Mouse (Mus musculus) embryonic facial prominence, embryonic 15.5 days (tissue): ENCODE results near the gene Ppp2r5c. TPM values are rescaled to one million over a fixed set of nuclear protein-coding genes. Genes with fewer than 3 reads are reported as not detected.

Source experiments
- ATAC-seq: fragments of 200-750 bp; cut with Nextera tagmentation; 2 replicates; pipeline ENCODE4 v1.8.0; 2017; ENCODE audit warnings: low read depth, moderate TSS enrichment; ENCODE audit not compliant: insufficient number of reproducible peaks, low FRiP score, low TSS enrichment
- H3K27ac ChIP-seq: fragments of 300-500 bp; sonication (generic); replicated peaks from 2 replicates; pipeline ENCODE4 v1.5.1; 2015; ENCODE audit warnings: mild to moderate bottlenecking, inconsistent platforms
- H3K27me3 ChIP-seq: fragments of 300-500 bp; sonication (generic); 2 replicates; pipeline ENCODE4 v1.6.1; 2015; ENCODE audit warnings: inconsistent platforms
- H3K36me3 ChIP-seq: fragments of 300-500 bp; sonication (generic); 2 replicates; pipeline ENCODE4 v1.6.1; 2015; ENCODE audit warnings: mild to moderate bottlenecking, inconsistent platforms
- H3K4me1 ChIP-seq: fragments of 300-500 bp; sonication (generic); 2 replicates; pipeline ENCODE4 v1.6.1; 2015; ENCODE audit warnings: inconsistent platforms
- H3K4me2 ChIP-seq: fragments of 300-500 bp; sonication (generic); replicated peaks from 2 replicates; pipeline ENCODE4 v1.6.1; 2015; ENCODE audit warnings: mild to moderate bottlenecking, inconsistent platforms
- H3K4me3 ChIP-seq: fragments of 300-500 bp; sonication (generic); replicated peaks from 2 replicates; pipeline ENCODE4 v1.5.1; 2015; ENCODE audit warnings: mild to moderate bottlenecking, inconsistent platforms
- H3K9ac ChIP-seq: fragments of 300-500 bp; sonication (generic); 2 replicates; pipeline ENCODE4 v1.6.1; 2015; ENCODE audit warnings: inconsistent platforms
- H3K9me3 ChIP-seq: fragments of 300-500 bp; sonication (generic); replicated peaks from 2 replicates; pipeline ENCODE4 v1.6.1; 2016; ENCODE audit warnings: inconsistent platforms
- WGBS: fragments of 180-500 bp; shearing (Covaris S2); methylation state at CpG from one replicate; pipeline ENCODE4 v1.1.7; 2015; 5-methylcytosine and 5-hydroxymethylcytosine counted together
- polyA plus RNA-seq: library from polyadenylated mRNA; unstranded; fragments of >200 nt; fragmentation: Nextera tagmentation; extraction: Ambion mirVana; gene quantifications from 2 replicates; pipeline ENCODE4 v1.2.1, GENCODE M21; 2015

Gene Ppp2r5c
- polyA plus RNA-seq, 1 experiment from 2014 or later, result 138 TPM

GRCm38 (mm10) chr12:110489946-110490701, 43.2 kb downstream of the Ppp2r5c start:
- Histone ChIP-seq H3K4me3 (no peak overlapping the region), H3K36me3 (peaks cover 20% of the 10 kb centered on the region), H3K9ac (no peak overlapping the region), H3K4me2 (no peak overlapping the region), H3K27me3 (no peaks in the 10 kb centered on the region), H3K27ac (no peak overlapping the region), H3K9me3 (0 out of 2 replicates have a peak, but pooled peaks cover 4% of the 10 kb centered on the region), H3K4me1 (peaks cover 21% of the 10 kb centered on the region)
- ATAC-seq, result no peak
- 91% methylated on average over 12 of the region's 12 CpGs for WGBS

DNA sequence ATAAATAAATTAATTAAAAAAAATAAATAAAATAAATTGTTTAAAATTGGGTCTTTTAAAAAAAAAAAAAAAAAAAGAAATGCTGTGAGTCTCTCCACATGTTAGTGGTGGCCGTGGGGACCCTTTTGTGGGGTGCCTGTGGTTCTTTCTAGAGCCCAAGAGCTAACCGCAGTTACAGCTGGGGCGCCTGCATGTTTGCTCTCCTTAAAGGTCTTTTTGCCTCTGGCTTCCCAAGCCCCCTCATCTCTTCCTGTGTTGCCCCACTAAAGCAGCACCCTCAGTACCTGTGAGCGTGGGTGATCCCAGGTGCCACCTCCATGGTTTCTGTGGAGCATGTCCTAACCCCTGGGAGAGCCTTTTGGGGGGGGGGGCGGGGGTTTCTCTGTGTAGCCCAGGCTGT, 45.5 kb downstream of the Ppp2r5c start:
- 0 out of 2 replicates have a peak, but pooled peaks cover 4% of the 10 kb centered on the region for H3K9me3 ChIP-seq
- H3K36me3 ChIP-seq, result peaks cover 20% of the 10 kb centered on the region
- ATAC-seq, result no peak
- 92% methylated on average over 5 of the region's 5 CpGs for WGBS
- peaks cover 18% of the 10 kb centered on the region for H3K4me1 ChIP-seq
- H3K9ac ChIP-seq, result no peak overlapping the region
- H3K4me2 ChIP-seq, result no peak overlapping the region
- H3K27ac ChIP-seq, result no peak overlapping the region
- H3K27me3 ChIP-seq, result no peaks in the 10 kb centered on the region
- no peak overlapping the region for H3K4me3 ChIP-seq

DNA sequence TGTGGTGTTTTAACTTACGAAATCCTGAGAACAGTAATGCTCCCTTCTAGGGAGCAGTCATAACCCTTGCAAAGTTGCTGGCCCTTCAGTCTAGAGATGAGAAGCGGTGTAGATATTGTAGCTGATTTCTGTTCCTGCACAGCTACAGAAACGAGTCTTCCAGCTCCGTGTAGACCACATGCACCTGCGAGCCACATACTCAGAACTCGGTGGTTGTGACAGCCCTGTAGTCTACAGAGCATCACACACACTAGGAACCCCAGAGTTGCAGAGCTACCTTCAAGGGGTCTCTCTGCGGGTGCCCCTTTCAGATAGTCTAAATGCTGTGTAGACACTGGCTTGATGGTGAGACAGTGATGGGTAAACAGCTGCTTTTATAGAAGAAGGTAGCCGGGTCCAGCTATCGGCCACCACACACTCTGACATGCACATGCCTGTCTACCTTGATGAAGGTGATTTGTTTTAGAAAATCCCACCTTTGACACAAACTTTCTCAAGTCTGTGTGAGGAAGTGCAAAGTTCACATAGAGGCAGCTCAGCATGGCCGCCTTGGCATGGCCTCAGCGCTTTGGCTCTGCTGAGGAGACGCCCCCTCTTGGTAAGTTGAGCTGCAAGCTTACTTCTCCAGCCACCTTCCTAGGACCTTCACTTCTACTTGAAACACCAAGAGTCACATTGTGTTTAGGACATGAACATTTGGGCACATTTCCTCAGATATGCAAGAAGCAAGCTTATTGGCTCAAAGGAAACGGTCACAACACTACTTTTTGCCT, 46.9 kb downstream of the Ppp2r5c start:
- WGBS, result 92% methylated on average over 13 of the region's 13 CpGs
- Histone ChIP-seq H3K27ac (no peak overlapping the region), H3K27me3 (no peaks in the 10 kb centered on the region), H3K9ac (no peak overlapping the region), H3K9me3 (0 out of 2 replicates have a peak, but pooled peaks cover 4% of the 10 kb centered on the region), H3K36me3 (peaks cover 23% of the 10 kb centered on the region), H3K4me1 (peaks cover 21% of the 10 kb centered on the region), H3K4me3 (no peak overlapping the region), H3K4me2 (no peak overlapping the region)
- ATAC-seq, result no peak

DNA sequence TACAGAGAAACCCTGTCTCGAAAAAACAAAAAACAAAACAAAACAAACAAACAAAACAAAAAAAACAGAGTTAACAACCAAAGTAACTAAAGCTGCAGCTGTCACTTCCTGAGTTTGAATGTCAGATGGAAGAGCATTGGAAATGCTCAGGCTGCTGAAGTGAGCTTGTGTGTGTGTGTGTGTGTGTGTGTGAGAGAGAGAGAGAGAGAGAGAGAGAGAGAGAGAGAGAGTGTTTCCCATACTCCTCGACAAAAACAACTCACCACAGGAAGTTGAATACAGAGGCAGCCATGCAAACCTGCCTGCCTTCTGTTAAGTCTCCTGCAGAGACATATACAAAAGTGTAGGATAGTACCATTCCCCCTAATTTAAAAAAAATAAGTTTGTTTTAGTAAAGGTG, 47.9 kb downstream of the Ppp2r5c start:
- H3K4me1 ChIP-seq, result peaks cover 24% of the 10 kb centered on the region
- no peak for ATAC-seq
- WGBS, result 64% methylated on average over 2 of the region's 2 CpGs

DNA sequence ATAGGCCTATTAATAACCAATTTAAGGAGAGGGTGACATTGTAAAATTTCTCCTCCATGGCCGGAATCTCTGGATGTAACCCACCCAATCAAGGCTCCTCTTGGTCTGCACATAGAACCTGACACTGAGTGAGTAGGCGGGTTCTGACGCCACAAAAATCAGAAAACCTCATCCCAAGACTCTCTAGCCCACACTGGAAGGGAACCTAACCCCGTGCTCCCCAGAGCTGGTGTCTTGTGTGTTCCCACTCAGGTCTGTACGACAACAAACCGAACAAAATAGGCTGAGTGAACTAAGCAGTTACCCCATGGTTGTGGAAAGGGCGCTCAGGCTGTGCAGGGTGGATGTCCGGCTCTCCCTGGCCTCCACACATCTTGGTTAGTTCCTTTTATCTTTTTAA, 48.3 kb downstream of the Ppp2r5c start:
- Histone ChIP-seq H3K27me3 (no peaks in the 10 kb centered on the region), H3K4me1 (peaks cover 24% of the 10 kb centered on the region), H3K4me3 (no peak overlapping the region), H3K9ac (no peak overlapping the region), H3K4me2 (no peak overlapping the region), H3K27ac (no peak overlapping the region), H3K9me3 (0 out of 2 replicates have a peak, but pooled peaks cover 1% of the 10 kb centered on the region), H3K36me3 (peaks cover 11% of the 10 kb centered on the region; the same call in 1 of the 2 replicates)
- ATAC-seq, result no peak
- WGBS, result 94% methylated on average over 8 of the region's 8 CpGs

More for the DNA sequence above, 47.9 kb downstream of the Ppp2r5c start:
- H3K4me3 ChIP-seq, result no peak overlapping the region
- H3K27ac ChIP-seq, result no peak overlapping the region
- H3K9ac ChIP-seq, result no peak overlapping the region
- H3K4me2 ChIP-seq, result no peak overlapping the region
- no peaks in the 10 kb centered on the region for H3K27me3 ChIP-seq
- H3K9me3 ChIP-seq, result 0 out of 2 replicates have a peak, but pooled peaks cover 4% of the 10 kb centered on the region
- peaks cover 15% of the 10 kb centered on the region for H3K36me3 ChIP-seq

DNA sequence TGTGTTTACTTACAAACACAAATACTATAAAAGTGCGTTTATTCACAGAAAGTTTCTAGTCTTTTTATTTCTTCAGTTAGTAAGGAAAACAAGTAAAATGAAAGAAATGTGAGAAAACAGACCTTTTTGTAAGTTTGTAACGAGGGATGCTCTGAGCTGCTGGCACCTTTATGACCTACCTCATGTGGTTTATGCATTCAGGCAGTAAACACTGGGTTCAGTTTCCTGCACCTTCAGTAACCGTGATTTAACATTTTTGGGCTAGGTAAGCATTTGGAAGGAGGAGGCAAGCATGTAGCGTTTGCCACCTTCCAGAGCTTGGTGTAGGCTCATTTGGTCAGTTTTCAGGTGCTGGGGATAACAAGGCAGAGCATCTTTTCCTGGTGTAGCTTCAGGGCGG, 49.1 kb downstream of the Ppp2r5c start:
- Histone ChIP-seq H3K4me1 (peaks cover 24% of the 10 kb centered on the region), H3K4me2 (no peak overlapping the region), H3K36me3 (peaks cover 8% of the 10 kb centered on the region; the same call in 1 of the 2 replicates), H3K4me3 (no peak overlapping the region), H3K27ac (no peak overlapping the region), H3K9ac (no peak overlapping the region), H3K9me3 (no peaks in the 10 kb centered on the region), H3K27me3 (no peaks in the 10 kb centered on the region)
- no peak for ATAC-seq
- 81% methylated on average over 5 of the region's 5 CpGs for WGBS

DNA sequence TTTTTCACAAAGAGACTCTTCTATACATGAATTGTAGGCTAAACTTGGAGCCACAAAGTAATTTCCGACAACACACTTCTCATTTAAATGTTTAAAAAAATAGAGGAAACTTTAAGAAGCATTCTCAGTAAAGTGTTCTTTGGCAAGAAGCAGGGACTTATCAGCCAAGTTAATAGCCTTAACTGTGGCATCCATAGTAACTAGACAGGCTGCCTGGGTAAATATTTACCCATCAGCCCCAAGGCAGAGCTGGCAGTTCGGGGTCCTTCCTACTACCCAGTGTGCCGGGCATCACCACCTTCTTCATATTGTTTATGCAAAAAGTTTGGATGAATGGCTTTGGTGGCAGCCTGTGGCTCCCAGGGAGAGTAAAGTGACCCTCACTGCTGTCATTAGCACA, 50.1 kb downstream of the Ppp2r5c start:
- Histone ChIP-seq H3K4me1 (peaks cover 24% of the 10 kb centered on the region), H3K9me3 (no peaks in the 10 kb centered on the region), H3K9ac (no peak overlapping the region), H3K36me3 (peaks cover 8% of the 10 kb centered on the region; the same call in 1 of the 2 replicates), H3K4me2 (no peak overlapping the region), H3K27me3 (no peaks in the 10 kb centered on the region), H3K4me3 (no peak overlapping the region), H3K27ac (no peak overlapping the region)
- no peak for ATAC-seq
- 64% methylated on average over 3 of the region's 3 CpGs for whole genome bisulfite sequencing

DNA sequence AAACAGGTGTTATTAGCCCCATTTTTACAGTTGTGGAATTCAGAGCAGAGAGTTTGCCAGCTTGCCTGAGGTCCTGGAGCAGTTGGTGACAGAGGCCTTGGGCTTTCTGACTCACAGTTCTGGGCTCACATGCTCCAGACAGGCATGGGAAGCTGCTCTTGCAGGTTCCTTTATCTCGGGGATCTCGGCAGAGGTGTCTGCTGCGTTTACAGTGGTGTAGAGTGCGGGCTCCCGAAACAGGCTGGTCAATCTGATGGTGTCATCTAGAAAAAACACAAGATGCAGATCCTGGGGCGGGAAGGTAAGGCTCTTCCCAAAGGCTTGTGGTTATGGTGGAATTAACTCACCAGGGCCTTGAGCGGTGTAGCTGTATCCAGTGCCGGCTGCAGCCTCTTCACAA, 50.6 kb downstream of the Ppp2r5c start:
- H3K36me3 ChIP-seq, result peaks cover 8% of the 10 kb centered on the region; the same call in 1 of the 2 replicates
- peaks cover 24% of the 10 kb centered on the region for H3K4me1 ChIP-seq
- no peaks in the 10 kb centered on the region for H3K27me3 ChIP-seq
- H3K4me2 ChIP-seq, result no peak overlapping the region
- H3K9ac ChIP-seq, result no peak overlapping the region
- ATAC-seq, result no peak
- no peak overlapping the region for H3K27ac ChIP-seq
- H3K9me3 ChIP-seq, result no peaks in the 10 kb centered on the region
- 74% methylated on average over 8 of the region's 8 CpGs for WGBS
- no peak overlapping the region for H3K4me3 ChIP-seq

DNA sequence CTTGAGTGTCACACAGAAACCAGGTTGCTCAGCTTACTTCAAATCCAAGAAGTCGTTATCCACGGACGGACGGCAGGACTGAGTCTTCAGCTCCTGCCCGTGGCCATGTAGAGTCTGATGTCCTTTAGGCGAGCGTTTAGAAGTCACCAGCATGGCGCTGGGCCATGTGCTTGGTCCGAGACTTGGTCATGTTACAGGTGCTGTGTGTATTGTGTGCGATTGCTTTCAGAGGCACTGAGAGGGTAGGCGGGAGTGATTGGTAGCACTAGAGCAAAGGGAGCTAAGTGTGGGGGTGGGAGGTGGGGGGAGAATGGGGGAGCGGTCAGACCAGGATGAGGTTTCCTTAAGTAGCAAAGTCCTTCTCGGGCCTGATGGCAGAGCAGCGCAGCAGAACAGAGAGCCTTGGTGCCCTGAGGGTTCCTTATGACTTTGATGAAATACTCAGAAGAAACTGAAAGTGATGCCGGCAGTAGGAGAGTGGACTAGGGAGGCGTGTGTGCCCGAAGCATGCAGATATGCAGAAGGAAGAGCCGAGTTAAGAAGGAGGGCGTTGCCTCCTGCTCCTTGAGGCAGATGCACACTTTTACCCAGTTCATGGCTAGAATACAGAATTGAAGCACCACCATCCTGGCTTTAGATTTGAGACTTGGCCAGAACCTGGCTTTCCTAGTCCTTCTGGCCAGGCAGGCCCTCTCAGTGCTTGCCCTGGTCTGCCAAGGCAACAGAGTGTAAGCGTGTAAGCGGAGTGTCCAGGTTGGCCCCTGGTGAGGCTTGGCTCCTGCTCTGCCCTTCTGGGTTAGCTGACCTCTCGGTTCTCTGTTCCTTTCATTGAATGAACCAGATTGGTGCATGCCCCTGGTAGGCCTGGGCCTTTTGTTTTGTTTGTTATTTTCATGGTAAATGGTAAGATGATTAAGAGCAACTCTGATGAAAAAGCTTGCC, 51.6 kb downstream of the Ppp2r5c start:
- Histone ChIP-seq H3K9ac (no peak overlapping the region), H3K27ac (peak overlapping the region; percentile 35), H3K27me3 (no peaks in the 10 kb centered on the region), H3K4me1 (peaks cover 27% of the 10 kb centered on the region), H3K4me3 (no peak overlapping the region), H3K4me2 (0 out of 2 replicates have a peak overlapping the region, but pooled peaks have one; percentile 10), H3K36me3 (peaks cover 8% of the 10 kb centered on the region; the same call in 1 of the 2 replicates), H3K9me3 (no peaks in the 10 kb centered on the region)
- no peak for ATAC-seq
- 76% methylated on average over 22 of the region's 22 CpGs for WGBS

DNA sequence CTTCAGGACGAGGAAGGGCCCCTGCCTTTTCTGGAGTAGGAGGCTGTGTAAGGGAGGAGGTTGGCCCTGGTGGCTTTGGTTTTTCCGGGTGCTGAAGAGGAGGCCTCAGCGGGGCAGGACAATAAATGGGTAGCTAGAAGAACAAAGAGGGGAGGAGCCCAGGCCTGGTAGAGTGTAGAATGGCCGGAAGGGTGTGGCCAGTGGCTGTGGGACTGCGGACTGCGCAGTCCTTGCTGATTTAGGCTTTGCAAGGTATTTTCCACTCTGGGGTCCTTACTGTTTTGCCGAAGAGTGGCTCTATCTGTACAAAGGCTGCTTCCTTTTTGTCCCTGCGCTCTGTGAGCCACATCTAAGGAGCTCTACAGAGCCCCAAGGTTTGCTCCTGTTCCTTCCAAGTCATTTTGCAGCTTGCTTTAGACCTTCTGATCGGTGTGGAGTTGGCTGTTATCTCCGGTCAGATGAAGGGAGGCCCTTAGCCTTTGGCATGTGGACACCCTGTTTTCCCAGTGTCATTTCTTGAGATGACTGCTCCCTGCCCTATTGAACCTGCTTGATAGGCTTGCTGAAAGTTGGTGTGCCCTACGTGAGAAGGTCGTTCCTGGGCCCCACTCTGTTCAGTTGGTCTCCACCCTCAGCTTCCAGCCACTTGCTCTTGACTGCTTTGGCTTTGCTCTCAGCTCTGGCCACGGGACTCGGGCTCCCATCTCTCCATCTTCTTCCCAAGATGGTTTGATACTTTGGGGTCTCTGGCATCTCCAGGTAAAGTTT, 52.5 kb downstream of the Ppp2r5c start:
- Histone ChIP-seq H3K27ac (peak overlapping the region; percentile 35), H3K4me1 (peaks cover 36% of the 10 kb centered on the region), H3K27me3 (no peaks in the 10 kb centered on the region), H3K9ac (no peak overlapping the region), H3K36me3 (peaks cover 4% of the 10 kb centered on the region; the same call in 1 of the 2 replicates), H3K9me3 (no peaks in the 10 kb centered on the region), H3K4me3 (no peak overlapping the region), H3K4me2 (no peak overlapping the region)
- 79% methylated on average over 14 of the region's 14 CpGs for WGBS
- ATAC-seq, result no peak
